Comparison of ENCODE assay signal across 19 mouse cellular contexts in genomic region chr7:16033580-16034461, GRCm38 (mm10). TPM values are rescaled to one million over a fixed set of nuclear protein-coding genes. Genes with fewer than 3 reads are reported as not detected.
DNase-seq lines count a peak whose midpoint lies in the region; ATAC-seq and TF ChIP-seq lines count a peak whose summit lies in the region.
"Had no signal": no experiment of that assay in that cellular context is flagged by ENCODE, and none has a peak within 500 bp of the region (broad histone marks: within the 10 kb centered on the region; RNA-seq: fewer than 3 reads in every experiment).

No protein-coding gene starts in this region.

- no peaks in the 10 kb centered on the region for H3K4me1 ChIP-seq in kidney, postnatal 0 days (replicated peaks; ENCODE audit: insufficient read depth, low read length)
- H3K4me1 ChIP-seq: limb, embryonic 10.5 days had no signal

- ATAC-seq in kidney, postnatal 0 days (replicated peaks; ENCODE audit: low FRiP score, low read depth) = peak; percentile 79
- ATAC-seq: CD4-positive, CD25-positive, alpha-beta regulatory T cell, adult 4 months; forebrain, embryonic 14.5 days; hindbrain, postnatal 0 days; liver, embryonic 12.5 days had no signal

- no peak overlapping the region for H3K4me3 ChIP-seq in kidney, postnatal 0 days (replicated peaks; ENCODE audit: low read depth, low read length)
- H3K4me3 ChIP-seq: heart, adult 2 months; layer of hippocampus, adult 2 months; left cerebral cortex, adult 2 months; limb, embryonic 10.5 days; liver, embryonic 12.5 days had no signal

- H3K27ac ChIP-seq in kidney, postnatal 0 days = peak overlapping the region; percentile 42; the same call in 1 of the 2 replicates
- H3K27ac ChIP-seq: heart, adult 2 months; hindbrain, postnatal 0 days; layer of hippocampus, adult 2 months; left cerebral cortex, adult 2 months; limb, embryonic 10.5 days; liver, embryonic 12.5 days had no signal

- TF ChIP-seq CTCF in kidney, postnatal 0 days (IDR thresholded peaks at IDR 0.05; ENCODE audit: low read depth) = no peak

- no peaks in the 10 kb centered on the region for H3K27me3 ChIP-seq in kidney, postnatal 0 days (ENCODE audit: insufficient read depth, low read length)
- H3K27me3 ChIP-seq: liver, embryonic 12.5 days had no signal

- no peak overlapping the region for H3K9ac ChIP-seq in kidney, postnatal 0 days (ENCODE audit: low read depth, low read length)

- peak; percentile 48 for DNase-seq in kidney, adult 11 months
- DNase-seq in kidney, postnatal 10 days = no peak
- DNase-seq in urinary bladder, adult 2 months (ENCODE audit: low spot score) = peak; percentile 13
- DNase-seq in urinary bladder, postnatal 25 days (ENCODE audit: low spot score) = no peak
- peak; percentile 64 for DNase-seq in kidney, postnatal 0 days (ENCODE audit: low spot score)
- no peak for DNase-seq in adrenal gland, postnatal 14 days
- DNase-seq in frontal cortex, postnatal 36 days (ENCODE audit: low spot score in 2 of 2) = no peak
- DNase-seq: cerebellum, postnatal 10 days; embryo, embryonic 11 days; heart, adult 2 months; heart, postnatal 4 days had no signal

- no peak overlapping the region for H3K4me2 ChIP-seq in kidney, postnatal 0 days (ENCODE audit: low read length)
- H3K4me2 ChIP-seq: liver, embryonic 12.5 days had no signal

- WGBS in kidney, postnatal 0 days = 70% methylated on average over 8 of the region's 8 CpGs

- H3K36me3 ChIP-seq in kidney, postnatal 0 days (ENCODE audit: insufficient read depth, low read length) = no peaks in the 10 kb centered on the region

- H3K9me3 ChIP-seq in kidney, postnatal 0 days (replicated peaks; ENCODE audit: low read length) = no peaks in the 10 kb centered on the region
- H3K9me3 ChIP-seq: G1E; limb, embryonic 10.5 days; liver, embryonic 12.5 days had no signal

RNA-seq across cellular contexts. Expression of gene Bicra, which starts 13.9 kb away (rescaled TPM):
- polyA plus RNA-seq in urinary bladder, adult 2 months (2012; rRNA removed) = 3.3 and 7.9 TPM in 2 replicates
- 3.2 and 3.3 TPM in 2 replicates for polyA plus RNA-seq in kidney, postnatal 0 days (2015; fragmentation: Nextera tagmentation; extraction: Ambion mirVana)
- total RNA-seq in adrenal gland, postnatal 14 days (2021) = 16.1 and 16.7 TPM in 2 replicates

RNA-seq across cellular contexts. Expression of gene Zfp541, which starts 27.8 kb away (rescaled TPM):
- polyA plus RNA-seq in urinary bladder, adult 2 months (2012; rRNA removed) = 0.06 and 0.07 TPM in 2 replicates
- 0.05 TPM in 2 replicates for polyA plus RNA-seq in kidney, postnatal 0 days (2015; fragmentation: Nextera tagmentation; extraction: Ambion mirVana)
- total RNA-seq in adrenal gland, postnatal 14 days (2021) = 0.07 and 0.08 TPM in 2 replicates
- total RNA-seq: G1E; heart, adult 2 months; heart, postnatal 4 days had no signal
- polyA plus RNA-seq: CD4-positive, CD25-positive, alpha-beta regulatory T cell, adult 4 months; forebrain, embryonic 14.5 days; G1E; limb, embryonic 10.5 days; liver, embryonic 12.5 days had no signal

Comparison
In these comparisons a context has a peak if more than half of its experiments do, and no peak if none do; other contexts are left out.
1. DNase-seq: peak in kidney, adult 11 months (single experiment), urinary bladder, adult 2 months (single experiment) and kidney, postnatal 0 days (single experiment); none in kidney, postnatal 10 days (single experiment), urinary bladder, postnatal 25 days (single experiment), adrenal gland, postnatal 14 days (single experiment) and frontal cortex, postnatal 36 days (0 of 2).